Mouse (Mus musculus): ENCODE measurements around the gene Majin.

- TF ChIP-seq GATA1 (IDR thresholded peaks at IDR 0.05; ENCODE audit: borderline replicate concordance, low read length): no peak
- TF ChIP-seq FLI1 (IDR thresholded peaks at IDR 0.05; ENCODE audit: low read length): no peak
Measured at GRCm38 (mm10) chr19:6243226-6243625, 59.0 kb downstream of the Majin start.

Measured in megakaryocyte, embryonic 14.5 days (primary cell).